Mouse (Mus musculus): ENCODE results near the gene Iqgap2.

Iqgap2 gene

GRCm38 (mm10) chr13:95778761-95779161 lies 113.0 kb downstream of the Iqgap2 start:
- no peak for DNase-seq (ENCODE audit: inconsistent ontology term)

GRCm38 (mm10) chr13:95777651-95778391 lies 113.9 kb downstream of the Iqgap2 start:
- DNase-seq (ENCODE audit: inconsistent ontology term): no peak

- DNase-seq (ENCODE audit: inconsistent ontology term): peak; percentile 60
These were observed 114.5 kb downstream of the Iqgap2 start for GRCm38 (mm10) chr13:95777237-95777636.

GRCm38 (mm10) chr13:95774966-95775696 lies 116.6 kb downstream of the Iqgap2 start:
- no peak for DNase-seq (ENCODE audit: inconsistent ontology term)

- DNase-seq (ENCODE audit: inconsistent ontology term): peak; percentile 81
These were observed 126.7 kb downstream of the Iqgap2 start for GRCm38 (mm10) chr13:95765017-95765416.

GRCm38 (mm10) chr13:95763876-95764517 lies 127.7 kb downstream of the Iqgap2 start:
- no peak for DNase-seq (ENCODE audit: inconsistent ontology term)

- DNase-seq (ENCODE audit: inconsistent ontology term): no peak
These were observed 131.9 kb downstream of the Iqgap2 start for GRCm38 (mm10) chr13:95759810-95760209.

GRCm38 (mm10) chr13:95754285-95754684 lies 137.4 kb downstream of the Iqgap2 start:
- no peak for DNase-seq (ENCODE audit: inconsistent ontology term)

DNA sequence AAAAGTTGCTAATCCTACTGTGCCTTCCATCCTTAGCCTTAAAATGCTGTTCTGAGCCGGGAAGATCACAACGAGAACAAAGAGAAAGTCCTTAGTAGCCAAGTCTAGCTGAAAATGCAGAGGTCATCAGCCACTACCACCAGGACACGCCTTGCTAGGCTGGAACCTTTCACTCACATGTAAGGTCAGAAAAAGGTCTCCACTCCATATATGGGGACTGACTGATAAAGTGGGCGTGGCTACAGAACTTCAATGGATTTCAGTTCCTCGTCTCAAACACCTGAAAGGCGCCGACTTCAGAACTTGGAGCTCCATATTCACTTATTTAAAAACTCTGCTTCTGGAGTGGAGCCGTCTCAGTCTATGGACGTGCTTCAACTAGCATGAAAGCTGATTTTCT lies 139.3 kb downstream of the Iqgap2 start:
- no peak for DNase-seq (ENCODE audit: inconsistent ontology term)

GRCm38 (mm10) chr13:95747541-95747940 lies 144.2 kb downstream of the Iqgap2 start:
- DNase-seq (ENCODE audit: inconsistent ontology term): no peak

GRCm38 (mm10) chr13:95747101-95747500 lies 144.6 kb downstream of the Iqgap2 start:
- DNase-seq (ENCODE audit: inconsistent ontology term): no peak

DNA sequence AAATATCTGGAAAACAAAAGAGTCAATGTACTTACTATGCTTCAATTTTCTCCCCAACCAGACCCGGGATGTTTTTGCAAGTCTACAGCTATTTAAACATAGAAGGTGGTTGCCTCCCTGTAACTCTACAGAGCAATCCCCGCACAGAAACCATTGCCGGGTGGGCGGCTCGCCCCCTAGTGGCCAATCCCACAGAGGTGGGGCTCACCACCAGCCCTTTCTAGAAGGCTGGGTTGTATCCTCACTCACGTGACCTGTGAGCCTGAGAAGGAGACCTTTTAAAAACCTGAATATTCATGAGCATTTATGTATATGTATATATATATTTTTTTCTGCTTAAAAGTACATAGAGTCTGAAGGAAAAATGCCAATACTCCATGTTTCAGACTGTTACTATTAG lies 145.2 kb downstream of the Iqgap2 start:
- no peak for DNase-seq (ENCODE audit: inconsistent ontology term)

DNA sequence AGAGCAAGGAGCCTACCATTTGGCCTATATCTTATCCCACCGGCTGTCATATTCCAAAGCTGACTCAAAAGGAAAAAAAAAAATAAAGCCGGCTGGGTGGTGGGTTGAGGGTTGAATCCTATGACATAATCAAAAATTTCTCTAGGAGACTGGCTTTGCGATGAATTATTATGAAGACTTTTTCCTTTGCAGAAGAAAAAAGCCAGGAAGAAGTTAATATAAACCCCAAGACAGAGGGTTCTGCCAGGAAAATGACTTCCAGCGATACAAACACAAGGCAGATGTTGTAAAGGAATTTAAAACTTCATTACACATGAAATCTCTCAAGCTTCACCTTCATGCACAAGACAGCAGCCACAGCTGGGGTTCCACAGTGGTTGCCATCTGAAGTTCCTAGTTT lies 146.3 kb downstream of the Iqgap2 start:
- no peak for DNase-seq (ENCODE audit: inconsistent ontology term)

DNA sequence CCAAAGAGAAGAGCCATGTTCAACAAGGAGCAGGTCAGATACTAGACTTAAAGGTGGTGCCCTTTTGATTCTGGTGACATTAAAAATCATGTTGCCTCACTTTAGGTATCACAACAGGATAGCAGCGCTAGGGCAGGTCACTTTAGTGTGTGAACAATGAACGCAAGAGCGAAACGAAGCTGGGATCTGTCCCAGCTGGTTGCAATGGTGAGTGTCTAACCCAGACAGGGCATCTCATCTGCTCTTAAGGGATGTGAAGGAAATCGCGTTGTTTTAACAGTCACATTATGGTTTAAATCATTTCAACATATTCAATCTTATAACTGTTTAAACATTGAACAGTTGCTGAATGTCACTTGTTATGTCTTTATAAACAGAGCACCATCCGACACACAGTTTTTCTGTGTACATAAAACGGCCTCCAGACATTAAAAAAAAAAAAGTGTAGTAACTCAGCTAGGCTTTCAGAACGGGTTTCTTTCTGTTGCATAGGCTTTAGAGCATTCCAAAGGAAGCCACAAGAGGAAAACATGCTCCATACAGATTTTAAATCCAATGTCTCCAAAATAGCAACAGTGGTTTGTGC lies 148.7 kb downstream of the Iqgap2 start:
- no peak for DNase-seq (ENCODE audit: inconsistent ontology term)

DNA sequence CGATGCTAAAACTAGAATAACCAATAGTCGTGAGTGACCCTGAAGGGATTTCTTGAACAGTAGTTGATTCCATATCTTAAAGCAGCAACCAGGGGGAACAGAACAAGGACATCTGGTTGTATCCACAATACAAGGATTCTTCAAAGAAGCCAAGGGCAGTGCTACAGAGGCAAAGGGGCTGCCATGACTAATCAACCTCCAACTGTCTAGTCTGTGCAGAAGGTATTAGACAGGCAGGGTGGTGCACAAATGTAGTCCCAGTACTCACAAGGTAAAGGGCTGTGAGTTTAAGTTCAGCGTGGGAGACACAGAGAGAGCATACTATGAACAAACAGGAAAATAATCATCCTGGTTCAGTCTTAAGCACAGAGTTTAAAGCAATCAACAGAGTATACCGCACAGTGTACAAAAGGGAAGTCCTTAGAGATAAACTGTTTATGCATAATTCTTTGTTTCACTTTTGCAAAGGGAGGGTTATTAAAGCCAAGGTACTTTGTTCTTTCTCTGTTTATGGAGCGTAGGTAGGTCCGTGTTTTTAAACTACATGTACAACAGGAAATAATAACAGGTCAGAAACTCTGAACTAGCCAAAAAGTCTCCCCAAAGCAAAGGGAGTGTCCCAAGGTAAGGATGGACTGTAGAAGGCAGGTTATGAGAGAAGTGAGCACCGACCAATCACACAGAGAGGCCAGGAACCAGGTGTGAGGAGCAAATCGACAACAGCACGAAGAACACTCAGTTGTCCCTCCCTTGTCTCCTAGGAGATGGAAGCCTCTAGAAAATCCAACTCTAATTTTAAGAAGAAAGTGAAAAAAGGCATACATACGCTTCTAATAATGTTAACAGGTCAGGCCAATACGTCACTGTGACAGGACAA lies 149.7 kb downstream of the Iqgap2 start:
- DNase-seq (ENCODE audit: inconsistent ontology term): no peak

- DNase-seq (ENCODE audit: inconsistent ontology term): no peak
These were observed 152.1 kb downstream of the Iqgap2 start for GRCm38 (mm10) chr13:95739651-95740050.

GRCm38 (mm10) chr13:95730491-95730890 lies 161.2 kb downstream of the Iqgap2 start:
- DNase-seq (ENCODE audit: inconsistent ontology term): no peak

DNA sequence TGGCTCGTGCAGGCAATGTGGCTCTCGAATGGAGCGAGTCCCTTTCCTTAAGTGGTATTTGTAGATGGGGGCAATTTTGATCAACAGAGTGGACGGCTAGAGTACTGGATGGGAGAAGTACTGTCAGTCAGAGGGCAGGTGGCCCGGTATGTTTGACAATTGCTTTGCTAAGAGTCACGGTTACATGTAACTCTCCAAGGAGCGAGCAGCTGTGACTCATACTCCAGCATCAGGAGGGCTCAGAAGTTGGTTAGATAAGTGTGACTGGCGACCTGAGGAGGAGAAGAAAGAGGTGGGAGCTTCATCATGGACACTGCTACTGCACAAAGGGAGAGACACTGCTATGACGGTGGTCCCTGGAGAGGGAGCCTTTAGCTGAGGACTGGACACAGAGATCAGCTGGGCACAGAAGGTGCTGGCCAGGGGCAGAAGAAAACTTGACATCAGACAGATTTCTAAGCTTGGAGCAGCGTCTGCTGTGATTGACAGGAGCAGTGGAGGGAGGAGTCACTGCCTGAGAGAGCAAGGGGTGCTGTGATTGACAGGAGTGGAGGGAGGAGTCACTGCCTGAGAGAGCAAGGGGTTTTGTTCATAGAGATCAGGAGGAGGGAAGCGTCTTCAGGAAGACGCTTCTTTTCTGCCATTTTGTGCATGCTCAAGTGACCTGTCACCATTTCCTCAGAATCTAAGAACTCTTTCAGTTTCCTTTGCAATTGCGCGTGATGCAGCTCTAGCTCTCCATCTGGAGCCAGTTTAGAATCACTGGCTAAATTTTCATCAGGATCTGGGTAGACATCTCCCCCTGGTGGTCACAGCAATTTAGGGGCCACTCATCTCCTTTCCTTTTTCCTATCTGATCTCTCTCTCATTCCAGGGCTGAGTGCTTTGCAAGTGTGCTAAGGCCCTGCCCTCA lies 172.1 kb downstream of the Iqgap2 start:
- peak; percentile 86 for DNase-seq (ENCODE audit: inconsistent ontology term)

GRCm38 (mm10) chr13:95715356-95715755 lies 176.4 kb downstream of the Iqgap2 start:
- DNase-seq (ENCODE audit: inconsistent ontology term): no peak

DNA sequence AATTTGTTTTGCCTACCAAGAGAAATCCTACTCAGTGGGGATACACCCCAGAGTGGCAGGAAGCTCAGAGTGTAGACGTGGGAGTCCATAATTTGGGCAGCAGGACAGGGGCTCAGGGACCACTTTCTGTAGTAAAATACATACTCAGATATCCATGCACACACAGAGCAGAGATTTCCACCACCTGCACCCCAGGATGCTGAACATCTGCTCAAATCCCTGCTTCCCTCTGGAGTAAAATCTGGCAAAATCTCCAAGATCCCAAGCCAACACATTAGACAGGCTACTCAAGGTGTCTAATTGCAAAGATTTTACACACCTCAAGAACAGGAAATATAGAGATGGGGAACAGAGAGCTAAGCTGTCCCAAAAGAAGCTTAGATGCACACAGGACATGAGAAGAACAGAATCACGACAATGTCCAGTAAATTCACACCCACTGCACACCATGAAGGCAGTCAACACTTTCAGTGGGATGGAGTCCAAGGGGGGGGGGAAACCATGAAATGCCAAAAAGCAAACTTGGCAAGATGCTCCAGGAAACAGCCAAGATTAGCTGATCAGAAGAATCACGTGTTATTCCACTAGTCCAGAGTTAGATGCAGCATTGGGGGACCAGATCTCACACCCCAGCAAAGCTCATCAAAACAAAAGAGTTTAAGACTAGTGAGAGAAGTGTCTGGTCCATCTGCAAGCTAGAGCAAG lies 177.3 kb downstream of the Iqgap2 start:
- DNase-seq (ENCODE audit: inconsistent ontology term): peak; percentile 24
